Mouse (Mus musculus): ENCODE measurements around the gene Ifngr1.

DNA sequence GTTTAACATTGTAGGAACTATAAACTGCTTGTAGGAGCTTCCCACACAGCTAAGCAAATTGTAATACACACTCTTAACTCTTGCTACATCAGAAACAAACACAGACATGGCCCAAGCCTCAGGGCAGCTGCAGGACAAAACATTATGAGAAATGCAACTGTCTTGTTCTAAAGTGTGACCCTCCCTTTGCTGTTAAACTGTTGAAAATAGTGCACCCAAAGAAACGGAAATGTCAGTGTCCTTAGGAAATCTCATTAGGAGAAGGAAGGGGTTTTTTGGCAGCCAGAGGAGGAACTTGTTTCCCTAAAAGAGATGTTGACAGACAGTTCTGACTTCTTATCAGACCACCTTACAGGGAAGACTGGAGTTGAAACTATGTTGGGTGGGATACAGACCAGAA is 21.0 kb upstream of the Ifngr1 start:
- no peak for TF ChIP-seq CTCF (IDR thresholded peaks at IDR 0.05; ENCODE audit: borderline replicate concordance, extremely low read depth, insufficient read depth, insufficient read length)
- no peak for TF ChIP-seq POLR2A (IDR thresholded peaks at IDR 0.05; ENCODE audit: borderline replicate concordance, extremely low read depth, insufficient read depth, insufficient read length, poor library complexity, severe bottlenecking)
